Mouse (Mus musculus) cerebellum, adult 9-11 months (tissue): ENCODE results near the gene Ccnf.

Experiments used
- DNase-seq: peaks from one replicate; pipeline ENCODE4 v3.0.0; 2022

Gene Ccnf

DNA sequence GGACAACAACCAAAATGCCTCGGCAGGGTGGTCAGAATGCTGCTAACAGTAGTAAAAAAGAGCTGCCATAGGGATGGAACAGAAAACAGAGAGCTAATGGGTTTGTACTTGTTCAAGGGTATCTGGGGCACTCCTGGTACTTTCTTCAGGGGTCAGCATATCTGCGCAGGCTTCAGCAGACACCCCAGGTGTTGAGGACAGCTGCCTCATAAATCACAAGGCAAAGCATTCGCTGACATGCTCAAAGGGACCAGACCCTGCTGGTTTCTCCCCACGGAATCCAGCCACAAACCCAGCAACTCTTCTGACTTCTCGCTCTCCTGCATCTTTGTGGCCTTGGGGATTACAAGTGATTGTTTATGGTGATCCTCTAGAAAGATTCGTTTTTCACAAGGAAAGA is 28.6 kb downstream of the Ccnf start:
- no peak for DNase-seq

DNA sequence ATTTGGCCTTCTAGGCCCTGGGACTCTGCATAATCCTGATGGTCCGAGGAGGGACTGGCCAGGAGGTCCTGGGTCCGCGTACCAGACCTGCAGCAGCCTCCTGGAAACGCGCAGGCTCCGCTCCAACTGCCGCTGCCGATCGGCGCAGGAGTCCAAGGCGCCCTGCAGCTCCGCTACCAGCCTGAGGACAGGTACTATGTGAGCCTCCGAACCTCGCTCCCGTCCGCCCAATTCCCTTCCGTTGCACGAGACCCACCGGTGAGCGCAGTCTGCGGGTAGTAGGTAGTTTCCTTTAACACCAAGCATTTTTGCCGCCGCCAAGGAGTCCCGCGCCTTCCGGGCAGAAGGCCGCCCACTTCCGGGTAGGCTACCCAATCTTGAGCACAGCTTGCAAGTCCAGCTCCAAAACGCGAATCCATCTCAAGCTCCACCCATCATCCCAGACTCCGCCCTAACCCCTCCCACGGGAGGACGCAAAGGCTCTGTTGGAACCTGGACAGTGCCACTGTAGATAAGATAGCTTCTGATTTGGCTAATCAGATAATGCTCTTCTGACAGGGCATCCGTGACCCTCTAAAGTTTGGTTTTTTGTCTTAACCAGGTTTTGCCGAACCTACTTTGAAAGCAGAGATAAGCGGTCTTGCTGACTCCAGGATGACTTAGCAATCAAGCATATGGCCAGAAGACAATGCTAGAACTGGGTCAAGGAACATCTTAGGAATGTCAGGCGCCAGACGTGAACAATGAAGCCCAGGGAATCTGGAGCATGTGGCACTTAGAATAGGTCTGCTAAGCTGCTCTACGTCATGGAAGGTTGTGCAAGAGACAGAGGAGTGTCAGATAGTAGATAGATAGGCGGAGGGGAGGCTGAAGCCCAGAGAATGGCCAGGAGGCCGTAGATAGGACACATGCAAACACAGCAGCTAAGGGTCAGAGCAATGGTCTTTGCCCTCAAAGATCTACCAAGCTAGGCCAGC is 30.6 kb downstream of the Ccnf start, which contains the start of gene Tedc2:
TSS of gene Tedc2 (minus strand) at position 417 of the 977 bp plus-strand sequence.
- DNase-seq, result peak; percentile 97

DNA sequence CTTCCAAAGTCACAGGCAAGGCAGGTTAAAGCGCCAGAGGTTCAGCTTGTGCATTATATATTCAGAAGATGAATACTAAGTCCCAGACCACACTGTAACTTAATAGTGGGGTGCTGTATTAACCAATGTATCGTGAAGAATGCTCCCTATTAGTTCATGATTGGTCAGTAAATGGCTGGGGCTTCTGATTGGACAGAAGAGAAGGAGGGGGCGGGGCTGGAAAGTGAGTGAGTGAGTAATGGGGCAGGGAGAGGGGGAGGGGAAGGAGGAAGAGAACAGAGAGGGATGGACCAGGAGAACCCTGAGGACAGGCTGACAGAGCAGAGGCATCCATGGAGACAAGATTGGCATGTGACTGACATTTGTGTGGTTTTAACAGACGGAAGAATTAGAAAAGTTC is 34.4 kb downstream of the Ccnf start:
- no peak for DNase-seq

DNA sequence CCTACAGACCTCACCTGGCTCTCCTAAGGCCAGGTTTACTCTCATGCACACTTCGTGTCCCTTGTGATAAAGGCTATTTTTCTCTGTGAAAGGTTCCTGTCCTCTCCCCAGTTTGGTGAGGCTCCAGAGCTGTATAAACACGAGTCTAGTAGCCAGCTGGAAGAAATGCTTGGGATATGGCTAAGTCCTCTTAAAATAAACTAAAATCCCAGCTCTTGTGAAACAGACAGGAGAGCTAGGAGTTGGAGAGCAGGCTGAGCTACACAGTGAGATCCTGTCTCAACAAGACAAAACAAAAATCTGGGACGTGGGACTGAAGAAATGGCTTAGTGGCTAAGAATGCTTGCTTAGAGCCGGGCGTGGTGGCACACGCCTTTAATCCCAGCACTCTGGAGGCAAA is 38.1 kb downstream of the Ccnf start:
- DNase-seq, result no peak

DNA sequence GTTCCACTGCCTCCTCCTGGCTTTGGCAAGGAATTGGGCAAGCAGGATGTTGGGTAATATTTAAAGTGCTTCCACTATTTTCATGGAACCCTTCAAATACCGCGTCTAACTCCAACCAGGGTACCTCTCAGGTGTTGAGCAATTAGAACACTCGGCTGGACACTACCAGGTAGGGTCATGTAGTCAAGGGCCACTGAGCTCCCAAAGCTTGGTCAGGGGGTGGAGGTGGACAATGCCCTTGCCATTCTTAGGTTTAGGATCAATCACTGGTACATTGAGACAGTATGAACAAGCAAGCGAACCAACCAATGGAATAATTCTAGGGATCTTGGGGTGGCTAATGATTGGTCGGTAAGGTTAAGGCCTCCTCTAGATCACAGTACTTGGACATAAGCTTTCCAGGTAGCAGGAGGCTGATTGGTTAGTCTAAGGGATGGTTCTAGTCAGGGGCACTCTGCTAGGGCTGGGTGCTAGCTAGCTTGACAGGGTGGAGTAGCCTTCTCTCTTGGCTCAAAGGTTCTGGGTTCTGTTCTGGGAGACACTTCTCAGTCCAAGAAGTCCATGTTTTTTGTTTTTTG is 38.8 kb downstream of the Ccnf start:
- no peak for DNase-seq

DNA sequence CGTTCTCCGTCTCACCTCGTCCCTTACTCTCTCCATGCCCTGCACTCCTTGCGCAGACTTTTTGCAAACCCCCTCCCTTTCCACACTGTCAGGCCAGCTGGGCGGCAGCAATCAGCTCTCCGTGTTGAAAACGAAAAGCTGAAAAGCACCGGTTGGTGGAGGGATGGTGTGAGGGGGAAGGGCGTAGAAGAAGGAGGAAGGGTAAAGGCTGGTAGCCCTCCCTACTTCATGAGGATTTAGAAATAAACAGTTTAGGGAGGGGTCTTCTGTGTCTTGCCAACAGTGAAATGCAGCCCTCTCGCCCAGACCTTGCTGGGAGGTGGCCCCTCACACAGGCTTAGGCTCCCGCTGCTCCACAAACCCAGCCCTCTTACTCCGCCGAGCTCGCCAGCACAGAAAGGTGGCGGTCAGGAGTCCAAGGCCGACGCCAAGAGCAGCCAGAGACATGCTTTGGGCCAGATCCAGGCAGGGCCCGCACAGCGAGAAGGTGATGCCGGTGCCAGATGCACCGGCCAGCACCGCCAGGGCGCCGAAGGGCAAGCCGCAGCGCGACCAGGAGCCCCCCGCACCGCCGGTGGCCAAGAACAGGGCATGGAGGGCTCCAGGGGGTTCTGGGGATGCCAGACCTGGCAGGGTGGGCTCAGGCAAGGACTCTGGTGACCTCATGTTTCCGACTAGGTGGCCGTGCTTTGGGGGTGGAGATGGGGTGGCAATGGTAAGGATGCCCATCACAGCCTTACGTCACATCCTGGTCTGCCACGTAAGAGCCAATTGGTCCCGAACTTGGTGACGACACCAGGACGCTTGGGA is 39.4 kb downstream of the Ccnf start:
- peak; percentile 88 for DNase-seq

DNA sequence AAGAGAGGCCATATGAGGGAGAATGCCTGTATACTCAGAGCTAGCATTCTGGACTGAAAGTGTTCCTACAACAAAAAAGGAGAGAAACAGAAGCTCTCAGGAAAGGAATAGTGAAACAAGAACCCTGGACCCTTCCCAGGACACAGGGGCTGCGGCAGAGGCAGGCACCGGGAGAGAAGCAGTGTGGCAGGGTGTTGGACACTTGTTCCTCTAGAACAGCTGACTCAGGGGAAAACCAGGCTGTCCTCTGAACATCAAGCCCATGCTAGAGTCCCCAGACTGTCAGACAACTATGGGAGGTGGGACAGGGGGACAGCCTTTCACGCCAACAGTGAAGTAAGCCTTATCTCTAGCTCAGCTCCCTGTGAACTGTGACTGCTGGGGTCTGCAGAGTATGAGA is 40.7 kb downstream of the Ccnf start:
- DNase-seq, result peak; percentile 45

DNA sequence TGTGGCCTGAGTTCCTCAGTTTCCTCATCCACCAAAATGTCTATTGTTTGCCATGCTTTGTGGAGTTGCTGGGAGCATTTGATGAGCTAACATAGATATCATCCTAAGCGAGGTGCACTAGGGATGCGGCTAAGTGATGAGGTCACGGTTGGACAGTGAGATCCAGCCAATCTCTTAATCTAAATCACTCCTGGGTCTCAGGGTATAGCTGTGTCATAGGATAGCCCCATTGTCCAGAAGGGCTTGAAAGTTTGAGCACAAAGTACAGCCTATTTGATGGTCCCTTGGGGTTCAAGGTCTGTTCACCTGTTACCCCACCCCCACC is 41.4 kb downstream of the Ccnf start:
- DNase-seq, result no peak

DNA sequence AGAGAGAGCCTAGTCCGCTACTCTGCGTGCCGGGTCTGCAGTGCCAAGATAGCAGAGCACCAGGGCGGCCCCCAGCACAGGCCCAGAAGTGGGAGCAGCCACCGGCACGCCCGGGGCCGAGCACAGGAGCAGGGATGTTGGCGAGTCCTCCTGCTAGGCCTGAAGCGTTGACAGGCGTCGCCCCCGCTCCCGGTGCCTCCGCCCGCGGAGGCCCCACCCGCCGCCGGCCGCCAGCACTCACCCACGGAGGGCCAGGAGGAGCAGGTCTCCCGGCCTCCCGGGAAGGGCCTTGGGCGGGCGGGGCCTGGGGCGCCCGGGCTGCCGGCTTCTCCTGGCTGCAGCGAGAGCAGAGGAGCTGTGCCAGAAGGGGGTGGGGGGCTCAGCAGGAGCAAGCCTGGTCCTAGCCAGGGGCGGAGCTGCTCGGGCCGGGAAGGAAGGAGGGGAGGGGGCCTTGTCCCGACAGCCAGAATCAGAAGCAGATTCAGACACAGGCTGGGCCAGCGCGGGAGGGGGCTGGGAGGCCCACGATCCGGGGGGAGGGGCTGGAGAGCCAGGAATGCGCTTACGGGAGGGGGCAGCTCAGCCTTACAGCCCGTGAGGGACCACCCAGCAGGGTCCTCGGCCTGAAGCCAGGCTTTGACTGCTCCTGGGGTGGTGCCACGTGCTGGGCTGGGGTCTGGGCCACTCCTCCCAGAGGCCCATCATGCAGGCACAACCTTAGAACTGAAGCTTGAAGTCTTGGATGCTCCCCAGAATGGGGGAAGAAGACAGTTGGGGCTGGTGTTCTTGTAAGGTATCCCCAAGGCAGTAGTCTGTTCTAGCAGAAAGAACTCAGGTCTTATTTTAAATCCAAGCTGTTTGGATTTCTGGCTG is 42.0 kb downstream of the Ccnf start, which contains the start of gene Ntn3:
TSS of gene Ntn3 (minus strand) at position 489 of the 873 bp plus-strand sequence.
- peak; percentile 76 for DNase-seq

DNA sequence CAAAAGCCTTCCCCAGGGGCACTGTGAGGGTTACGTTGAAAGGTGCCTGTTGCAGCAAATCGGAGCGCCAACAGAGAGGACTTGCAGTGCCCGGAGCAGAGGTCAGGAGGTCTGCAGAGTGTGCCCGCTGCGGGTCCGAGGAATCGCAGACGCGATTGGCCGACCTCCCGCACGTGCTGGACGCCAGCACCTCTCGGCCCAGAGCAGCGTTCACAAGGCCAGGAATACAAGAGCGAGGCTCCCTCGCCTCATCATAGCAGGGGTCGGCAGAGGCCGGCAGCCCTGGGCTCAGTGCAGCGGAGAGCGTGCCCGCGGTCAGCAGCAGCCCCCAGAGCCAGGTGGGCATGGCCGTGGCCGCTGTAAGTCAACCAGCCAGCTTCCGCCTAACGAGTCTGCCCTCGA is 42.6 kb downstream of the Ccnf start:
- peak; percentile 63 for DNase-seq

DNA sequence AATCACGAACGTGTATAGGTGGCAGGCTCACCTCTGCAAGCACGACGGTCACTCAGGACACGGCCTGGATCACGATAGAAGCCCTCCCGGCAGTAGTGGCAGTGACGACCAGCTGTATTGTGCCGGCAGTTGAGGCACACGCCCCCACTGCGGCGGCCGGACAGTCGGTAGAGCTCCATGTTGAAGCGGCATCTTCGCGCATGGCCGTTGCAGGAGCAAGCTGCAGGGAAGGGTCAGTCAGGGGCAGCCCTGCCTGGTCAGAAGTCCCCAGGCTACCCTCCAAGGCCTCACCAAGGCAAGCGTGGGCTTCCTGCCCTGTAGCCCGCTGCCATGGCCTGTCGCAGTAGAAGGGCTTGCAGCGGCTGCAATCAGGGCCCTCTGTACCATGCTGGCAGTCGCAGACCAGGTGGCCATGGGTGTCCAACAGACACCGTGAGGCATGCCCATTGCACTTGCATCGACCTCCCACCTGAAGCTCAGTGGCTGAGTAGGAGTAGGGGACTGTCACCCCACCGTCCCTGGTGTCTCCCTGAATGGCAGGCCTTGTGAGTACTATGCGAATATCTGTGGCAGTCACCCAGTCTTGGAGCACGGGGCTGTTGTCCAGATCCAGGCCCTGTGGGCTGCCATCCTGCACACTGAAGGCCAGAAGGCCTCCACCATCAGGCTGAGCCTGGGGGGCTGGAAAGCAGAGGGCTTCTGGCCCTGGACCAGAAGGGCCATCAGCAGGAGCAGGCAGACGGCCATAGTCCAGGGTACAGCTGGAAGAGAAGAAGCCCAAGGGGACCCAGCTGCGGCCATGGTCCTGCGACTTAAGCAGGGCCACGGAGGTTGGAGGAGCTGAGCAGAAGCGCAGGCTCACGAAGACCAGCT is 43.3 kb downstream of the Ccnf start:
- DNase-seq, result peak; percentile 69

DNA sequence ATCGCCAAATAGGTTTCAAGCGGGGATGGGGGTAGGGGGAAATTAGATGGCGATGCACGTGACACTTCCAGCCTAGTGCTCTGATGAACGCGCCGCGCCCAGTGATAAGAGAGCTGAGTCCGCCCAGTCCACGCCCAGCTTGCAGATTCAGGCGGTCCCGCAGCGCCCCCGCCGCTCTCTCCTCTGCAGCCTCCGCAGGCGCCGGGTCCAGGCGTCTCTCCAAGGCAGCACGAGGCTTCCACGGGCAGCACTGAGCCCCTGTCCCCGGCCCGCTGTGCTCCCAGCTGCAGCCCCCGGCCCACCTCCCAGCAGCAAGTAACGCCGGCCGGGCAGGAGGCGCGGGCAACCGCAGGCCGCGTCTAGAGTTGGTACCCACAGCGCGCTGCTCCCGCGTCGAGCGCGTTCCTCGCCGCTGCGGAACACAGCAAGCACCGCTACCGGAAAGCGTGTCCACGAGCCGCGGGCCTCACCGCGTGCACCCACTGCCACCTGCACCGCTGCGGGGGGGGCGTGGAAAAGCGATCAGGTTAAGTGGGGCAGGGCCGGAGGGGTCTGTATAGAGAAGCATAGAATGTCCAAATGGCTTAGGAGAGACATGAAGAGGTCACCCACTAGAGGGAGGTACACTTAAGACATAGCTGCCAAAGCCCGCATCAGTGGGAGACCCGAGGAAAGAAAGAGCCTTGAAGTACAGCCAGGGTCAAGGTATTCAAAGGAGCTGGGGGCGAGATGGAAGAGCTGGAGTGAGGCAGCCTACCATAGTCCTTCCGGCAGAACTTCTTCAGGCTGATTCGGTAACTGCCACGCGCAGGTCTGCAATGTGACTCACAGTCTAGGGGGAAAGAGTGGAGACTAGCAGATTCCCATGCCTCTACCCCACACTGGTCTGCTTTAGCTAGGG is 44.6 kb downstream of the Ccnf start:
- DNase-seq, result peak; percentile 75

DNA sequence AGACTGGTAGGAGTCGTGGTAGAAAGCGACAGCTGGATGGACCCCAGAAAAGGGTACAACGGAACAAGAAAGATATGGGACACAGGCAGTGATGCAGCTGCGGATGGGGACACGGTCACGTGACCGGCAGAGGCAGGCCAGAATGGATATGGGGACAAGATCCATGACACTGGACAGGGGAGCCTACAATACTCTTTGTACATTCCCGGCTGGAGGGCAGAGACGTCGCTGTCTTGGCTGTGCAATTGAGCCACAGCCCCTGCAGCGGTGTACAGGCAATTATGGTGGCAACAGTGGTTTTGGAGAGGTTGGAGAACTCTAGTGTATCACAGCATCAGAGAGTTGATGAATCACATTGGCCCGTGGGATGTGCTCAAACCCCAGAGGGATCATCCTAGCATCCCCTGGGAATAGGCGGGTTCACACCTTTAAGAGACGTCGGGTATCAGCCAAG is 45.3 kb downstream of the Ccnf start:
- no peak for DNase-seq

DNA sequence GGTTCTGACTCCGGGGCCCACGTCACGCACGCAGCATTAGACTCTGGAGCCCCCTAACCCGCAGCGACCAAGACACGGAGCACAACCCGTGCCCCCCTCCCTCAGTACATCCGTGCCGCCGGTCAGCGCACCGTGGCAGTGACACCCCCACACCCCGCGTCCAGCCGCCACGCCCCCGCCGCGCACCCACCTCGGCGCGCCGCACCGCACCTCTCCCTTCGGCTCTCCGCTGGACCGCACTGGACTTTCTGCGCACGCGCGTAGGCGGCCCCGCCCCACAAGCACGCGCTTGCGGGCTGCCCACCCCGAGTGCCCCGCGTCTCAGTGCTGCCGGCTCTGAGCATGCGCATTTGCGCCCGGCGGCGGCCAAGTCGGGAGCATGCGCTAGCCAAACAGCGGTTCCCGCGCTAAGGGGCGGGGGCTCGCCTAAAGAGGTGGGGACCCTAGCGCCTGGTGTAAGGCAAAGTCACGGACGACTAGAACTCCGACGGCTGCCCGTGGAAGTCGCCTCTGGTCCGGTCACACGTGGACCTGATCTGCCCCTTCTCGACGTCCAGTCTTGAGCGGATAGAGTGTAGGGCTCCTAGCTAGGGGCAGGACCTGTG is 45.9 kb downstream of the Ccnf start, which contains the start of gene Tbc1d24:
TSS of gene Tbc1d24 (minus strand) at position 279 of the 605 bp plus-strand sequence.
- peak; percentile 97 for DNase-seq

DNA sequence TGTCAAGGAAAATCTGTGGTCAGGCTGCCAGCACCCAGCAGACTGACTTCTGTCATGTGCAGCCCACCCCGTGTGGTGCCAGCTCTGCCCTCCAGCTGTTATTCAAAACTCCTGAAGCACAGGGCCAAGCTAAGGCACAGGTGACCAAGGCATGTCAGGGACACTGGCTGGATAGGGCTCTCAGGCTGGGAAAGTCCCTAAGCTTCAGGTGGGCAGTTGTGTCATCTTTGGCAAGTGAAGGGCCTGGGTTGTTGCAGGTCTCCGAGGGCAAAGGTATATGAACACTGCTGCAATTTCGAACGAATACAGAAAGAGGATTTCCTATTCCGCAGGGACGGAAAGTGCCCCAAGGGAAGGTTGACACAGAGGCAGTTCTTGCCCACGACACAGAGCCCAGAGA is 46.4 kb downstream of the Ccnf start:
- DNase-seq, result peak; percentile 69

DNA sequence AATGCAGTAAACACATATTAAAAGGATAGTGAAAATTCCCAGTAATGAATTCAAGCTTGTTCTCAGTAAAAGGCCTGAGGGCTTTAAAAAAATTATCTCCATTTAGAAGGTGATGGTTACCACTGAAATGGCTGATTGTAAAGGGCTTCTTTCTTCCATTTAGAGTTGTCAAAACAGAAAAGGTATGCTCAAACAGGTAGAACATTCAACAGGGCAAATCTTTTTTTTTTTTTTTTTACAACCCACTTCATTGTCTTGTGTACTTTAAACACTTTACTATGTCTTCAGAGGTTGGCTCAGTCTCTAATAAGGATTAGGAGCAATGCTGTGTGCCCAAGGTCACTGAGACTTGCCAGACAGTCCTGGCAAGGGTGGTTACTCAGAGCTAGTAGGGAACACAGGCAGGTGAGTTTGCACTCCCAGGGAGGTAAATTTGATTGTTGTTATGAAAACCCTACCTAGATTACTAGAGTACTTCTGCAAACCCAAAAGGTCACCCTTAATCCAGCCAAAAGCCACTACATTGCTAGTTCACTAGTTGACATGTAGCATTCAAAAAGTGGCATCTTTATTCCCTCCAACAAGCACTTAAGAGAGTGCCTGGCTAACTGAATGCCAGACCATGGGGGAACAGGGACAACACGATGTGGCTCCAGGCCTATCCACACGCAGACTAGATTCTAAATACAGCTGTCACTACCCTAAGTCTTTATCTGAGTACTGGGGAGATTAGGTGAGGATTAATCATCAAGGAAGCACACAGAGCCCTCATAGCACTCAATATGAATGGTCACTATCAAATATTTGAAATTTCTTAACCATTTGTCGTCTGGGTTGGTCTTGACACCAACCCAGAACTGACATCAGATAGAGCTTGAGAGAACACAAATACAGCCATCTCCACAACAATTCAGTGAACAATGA is 47.4 kb downstream of the Ccnf start:
- DNase-seq, result peak; percentile 25

DNA sequence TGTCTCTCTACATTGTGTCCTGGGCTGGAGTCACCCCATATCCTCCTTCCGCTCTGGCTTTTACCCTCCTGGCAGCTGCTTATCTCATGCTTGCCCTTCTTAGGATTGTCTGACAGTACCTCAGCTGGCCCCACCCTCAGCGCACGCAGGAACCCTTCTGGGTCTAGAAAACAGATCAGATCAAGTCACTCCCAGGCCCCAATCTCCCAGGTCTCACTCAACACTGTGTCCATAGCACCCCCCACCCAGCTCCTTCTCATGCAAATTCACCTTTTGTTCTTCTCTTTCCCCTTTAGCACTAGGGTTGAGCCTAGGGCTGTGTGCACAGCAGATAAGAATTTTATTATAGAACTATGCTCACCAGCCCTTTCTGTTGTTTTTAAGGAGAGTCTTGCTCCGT is 48.2 kb downstream of the Ccnf start:
- DNase-seq, result no peak

DNA sequence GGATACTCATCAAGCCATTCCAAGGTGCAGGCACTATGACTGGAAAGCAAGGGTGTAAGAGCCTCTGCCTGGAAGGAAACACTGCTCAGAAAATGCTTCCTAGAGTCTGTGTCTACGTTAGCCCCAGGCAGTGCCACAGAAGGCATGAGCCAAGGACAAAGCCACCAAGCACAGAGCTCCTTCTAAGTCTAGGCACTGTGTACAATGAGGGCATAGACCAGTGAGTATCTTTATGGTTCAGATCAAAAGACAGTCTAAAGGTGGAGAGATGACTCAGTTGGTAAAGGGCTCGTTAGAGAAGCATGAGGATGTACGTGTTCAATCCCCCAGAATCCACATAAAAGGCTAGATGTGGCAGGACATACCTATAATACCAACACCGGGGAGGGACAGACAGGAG is 50.2 kb downstream of the Ccnf start:
- no peak for DNase-seq

DNA sequence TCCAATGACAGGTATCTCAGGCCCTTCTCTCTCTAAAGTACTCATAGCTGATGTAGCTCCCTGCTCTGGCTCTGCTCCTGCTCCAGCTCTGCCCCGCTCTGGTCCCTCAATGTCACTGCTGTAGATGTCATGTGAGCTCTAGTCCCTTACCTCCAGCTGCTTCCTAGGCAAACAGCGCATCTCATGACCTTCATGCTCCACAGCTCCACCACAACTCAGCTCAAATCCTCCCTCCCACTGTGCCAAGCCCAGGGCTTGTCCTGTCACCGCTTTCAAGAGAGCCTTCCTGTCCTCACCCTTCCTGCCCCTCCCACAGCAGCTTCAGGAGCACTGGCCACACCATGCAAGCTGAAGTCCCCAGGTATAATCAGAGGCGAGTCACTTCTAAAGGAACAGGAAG is 51.5 kb downstream of the Ccnf start:
- peak; percentile 60 for DNase-seq
